Mouse (Mus musculus) intestine, embryonic 15.5 days (tissue): ENCODE results near the gene Foxl1. TPM values are rescaled to one million over a fixed set of nuclear protein-coding genes. Genes with fewer than 3 reads are reported as not detected.

ENCODE experiments used
- ATAC-seq: fragments of 200-750 bp; cut with Nextera tagmentation; 2 replicates; pipeline ENCODE4 v1.8.0; 2017; ENCODE audit warnings: moderate TSS enrichment, moderate library complexity
- H3K27ac ChIP-seq: fragments of 300-500 bp; sonication (generic); 2 replicates; pipeline ENCODE4 v1.5.1; 2015; ENCODE audit warnings: mild to moderate bottlenecking, inconsistent platforms
- H3K27me3 ChIP-seq: fragments of 300-500 bp; sonication (generic); replicated peaks from 2 replicates; pipeline ENCODE4 v1.6.1; 2015; ENCODE audit warnings: inconsistent platforms
- H3K36me3 ChIP-seq: fragments of 300-500 bp; sonication (generic); 2 replicates; pipeline ENCODE4 v1.6.1; 2015; ENCODE audit warnings: inconsistent platforms
- H3K4me1 ChIP-seq: fragments of 300-500 bp; sonication (generic); replicated peaks from 2 replicates; pipeline ENCODE4 v1.6.1; 2015; ENCODE audit warnings: inconsistent platforms
- H3K4me2 ChIP-seq: fragments of 300-500 bp; sonication (generic); replicated peaks from 2 replicates; pipeline ENCODE4 v1.6.1; 2015; ENCODE audit warnings: mild to moderate bottlenecking, inconsistent platforms
- H3K4me3 ChIP-seq: fragments of 300-500 bp; sonication (generic); replicated peaks from 2 replicates; pipeline ENCODE4 v1.5.1; 2015; ENCODE audit warnings: inconsistent platforms
- H3K9ac ChIP-seq: fragments of 300-500 bp; sonication (generic); 2 replicates; pipeline ENCODE4 v1.6.1; 2015; ENCODE audit warnings: inconsistent platforms
- H3K9me3 ChIP-seq: fragments of 300-500 bp; sonication (generic); 2 replicates; pipeline ENCODE4 v1.6.1; 2016; ENCODE audit warnings: inconsistent platforms
- WGBS: fragments of 180-500 bp; shearing (Covaris S2); methylation state at CpG from one replicate; pipeline ENCODE4 v1.1.7; 2015; 5-methylcytosine and 5-hydroxymethylcytosine counted together
- polyA plus RNA-seq: library from polyadenylated mRNA; unstranded; fragments of >200 nt; fragmentation: Nextera tagmentation; extraction: Ambion mirVana; gene quantifications from 2 replicates; pipeline ENCODE4 v1.2.1, GENCODE M21; 2015

Foxl1 gene
- polyA plus RNA-seq, 1 experiment from 2014 or later, result 9.3 TPM

DNA sequence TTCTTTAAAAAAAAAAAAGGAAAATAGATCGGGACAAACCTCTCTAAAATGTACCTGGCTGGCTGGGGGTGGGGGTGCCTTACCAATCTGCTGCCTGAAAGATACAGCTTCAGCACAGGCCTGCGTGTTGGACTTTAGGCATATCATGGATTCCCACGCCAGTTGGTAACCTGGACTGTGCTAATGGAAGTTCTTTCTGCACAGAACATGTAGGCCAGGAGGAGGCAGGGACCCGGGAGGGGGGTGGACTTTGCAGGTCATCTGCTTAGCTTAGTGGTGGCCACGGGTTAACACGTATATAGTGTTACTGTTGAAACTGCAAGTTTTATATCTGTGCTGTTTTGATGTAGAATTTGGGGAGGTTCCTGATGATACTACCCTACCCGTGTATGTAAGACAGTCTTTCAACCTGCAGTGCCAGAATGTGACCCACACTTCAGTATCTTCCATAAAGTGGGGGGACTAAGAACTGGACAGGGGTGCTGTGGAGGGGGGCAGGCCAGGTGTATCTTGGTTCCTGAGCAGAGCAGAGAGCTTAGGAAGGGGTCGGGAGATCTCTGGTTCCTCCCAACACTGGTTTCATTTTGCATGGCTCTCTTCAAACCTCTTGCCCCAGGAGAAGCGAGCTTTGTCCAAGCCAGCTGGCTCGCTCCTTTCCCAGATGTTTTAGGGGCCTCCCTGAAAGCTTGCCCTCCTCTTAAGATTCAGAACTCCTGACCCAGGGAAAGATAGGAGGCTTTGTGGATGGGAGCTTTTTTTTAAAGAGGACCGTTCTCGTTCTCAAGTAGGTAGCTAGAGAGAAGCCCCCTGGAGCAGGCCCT lies 7.9 kb upstream of the Foxl1 start:
- Histone ChIP-seq H3K36me3 (no peaks in the 10 kb centered on the region), H3K9me3 (no peaks in the 10 kb centered on the region; the same call in 1 of the 2 replicates), H3K4me3 (no peak overlapping the region), H3K4me1 (peaks cover 19% of the 10 kb centered on the region), H3K27ac (no peak overlapping the region), H3K9ac (no peak overlapping the region), H3K27me3 (peaks cover 93% of the 10 kb centered on the region), H3K4me2 (no peak overlapping the region)
- ATAC-seq, result no peak
- 25% methylated on average over 12 of the region's 12 CpGs for WGBS

DNA sequence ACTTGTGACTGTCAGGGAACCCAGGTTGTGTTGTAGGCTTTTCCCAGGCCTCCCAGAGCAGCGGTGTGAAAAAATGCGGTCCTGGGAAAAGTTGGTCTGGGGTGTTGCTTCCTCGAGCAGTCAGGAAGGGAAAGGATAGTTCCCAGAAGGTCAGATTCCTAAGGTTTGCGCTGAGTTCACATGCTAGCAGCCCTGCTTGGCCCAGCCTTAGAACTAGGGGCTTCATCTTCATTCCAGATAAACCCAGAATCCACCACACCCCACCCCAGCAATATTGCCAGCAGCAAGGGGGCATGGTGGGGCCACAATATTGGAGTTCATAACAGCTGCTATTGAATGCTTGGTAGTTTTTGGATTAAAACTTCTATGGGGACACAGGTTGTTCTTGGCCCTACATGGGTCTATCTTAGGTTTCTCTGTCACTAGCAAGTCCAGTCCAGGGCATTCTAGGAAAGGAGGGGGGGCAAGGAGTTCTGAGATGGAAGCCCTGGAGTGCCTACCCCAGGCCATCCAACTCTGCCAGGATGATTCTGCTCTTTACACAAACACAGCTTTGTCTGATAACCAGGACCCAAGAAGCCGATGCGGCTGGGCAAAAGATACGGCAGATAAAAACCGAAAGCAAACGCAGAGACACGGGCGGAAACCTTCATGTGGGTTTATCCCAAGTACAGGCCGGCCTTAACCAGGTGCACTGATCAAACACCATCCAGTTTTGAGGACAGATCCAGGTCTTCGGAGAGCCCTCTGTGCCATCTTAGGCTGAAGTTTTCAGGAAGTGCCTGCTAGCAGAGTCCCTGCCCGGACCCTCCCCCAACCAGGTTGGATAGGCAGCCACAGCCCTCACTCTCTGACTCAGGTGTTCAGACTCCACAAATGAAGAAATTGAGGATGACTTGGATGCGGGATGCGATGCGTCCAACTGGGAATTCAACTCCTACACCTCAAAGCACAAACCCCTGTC lies 7.0 kb upstream of the Foxl1 start:
- H3K27me3 ChIP-seq, result peaks cover 95% of the 10 kb centered on the region
- no peak overlapping the region for H3K4me2 ChIP-seq
- H3K4me1 ChIP-seq, result peaks cover 27% of the 10 kb centered on the region
- H3K27ac ChIP-seq, result no peak overlapping the region
- WGBS, result 28% methylated on average over 17 of the region's 17 CpGs
- no peak for ATAC-seq
- H3K4me3 ChIP-seq, result no peak overlapping the region
- H3K9ac ChIP-seq, result no peak overlapping the region
- H3K36me3 ChIP-seq, result no peaks in the 10 kb centered on the region
- H3K9me3 ChIP-seq, result no peaks in the 10 kb centered on the region; the same call in 1 of the 2 replicates

DNA sequence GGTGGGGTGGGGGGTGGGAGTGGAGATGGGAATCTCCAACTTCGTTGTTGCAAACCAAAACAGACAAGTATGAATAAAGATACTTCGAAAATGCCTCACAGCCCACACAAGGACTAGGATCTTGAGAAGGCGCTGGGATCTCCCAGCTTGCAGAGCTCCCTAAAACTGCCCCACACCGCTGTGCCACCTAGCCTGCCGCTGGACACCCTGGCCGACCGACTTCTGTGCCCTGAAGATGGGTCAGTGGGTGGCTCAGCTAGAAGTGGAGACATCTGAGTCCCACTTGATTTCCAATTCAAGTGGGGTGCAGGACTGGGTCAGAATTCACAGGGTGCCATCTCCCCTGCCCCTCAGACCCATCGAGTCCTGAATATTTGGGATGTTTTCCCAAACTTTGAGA lies 6.0 kb upstream of the Foxl1 start:
- H3K27me3 ChIP-seq, result peaks cover 96% of the 10 kb centered on the region
- no peak overlapping the region for H3K9ac ChIP-seq
- WGBS, result 16% methylated on average over 8 of the region's 8 CpGs

GRCm38 (mm10) chr8:121122368-121122767 lies 5.4 kb upstream of the Foxl1 start:
- Histone ChIP-seq H3K4me2 (no peak overlapping the region), H3K27me3 (peaks cover 95% of the 10 kb centered on the region), H3K36me3 (no peaks in the 10 kb centered on the region), H3K9ac (no peak overlapping the region), H3K9me3 (no peaks in the 10 kb centered on the region; the same call in 1 of the 2 replicates), H3K27ac (no peak overlapping the region), H3K4me1 (peaks cover 15% of the 10 kb centered on the region), H3K4me3 (no peak overlapping the region)
- WGBS, result 18% methylated on average over 7 of the region's 7 CpGs
- ATAC-seq, result no peak

More for the DNA sequence above, 6.0 kb upstream of the Foxl1 start:
- Histone ChIP-seq H3K9me3 (no peaks in the 10 kb centered on the region; the same call in 1 of the 2 replicates), H3K4me2 (no peak overlapping the region), H3K27ac (no peak overlapping the region), H3K36me3 (no peaks in the 10 kb centered on the region), H3K4me1 (peaks cover 22% of the 10 kb centered on the region), H3K4me3 (no peak overlapping the region)
- no peak for ATAC-seq

GRCm38 (mm10) chr8:121123113-121123512 lies 4.6 kb upstream of the Foxl1 start:
- H3K4me2 ChIP-seq, result no peak overlapping the region
- peaks cover 95% of the 10 kb centered on the region for H3K27me3 ChIP-seq

DNA sequence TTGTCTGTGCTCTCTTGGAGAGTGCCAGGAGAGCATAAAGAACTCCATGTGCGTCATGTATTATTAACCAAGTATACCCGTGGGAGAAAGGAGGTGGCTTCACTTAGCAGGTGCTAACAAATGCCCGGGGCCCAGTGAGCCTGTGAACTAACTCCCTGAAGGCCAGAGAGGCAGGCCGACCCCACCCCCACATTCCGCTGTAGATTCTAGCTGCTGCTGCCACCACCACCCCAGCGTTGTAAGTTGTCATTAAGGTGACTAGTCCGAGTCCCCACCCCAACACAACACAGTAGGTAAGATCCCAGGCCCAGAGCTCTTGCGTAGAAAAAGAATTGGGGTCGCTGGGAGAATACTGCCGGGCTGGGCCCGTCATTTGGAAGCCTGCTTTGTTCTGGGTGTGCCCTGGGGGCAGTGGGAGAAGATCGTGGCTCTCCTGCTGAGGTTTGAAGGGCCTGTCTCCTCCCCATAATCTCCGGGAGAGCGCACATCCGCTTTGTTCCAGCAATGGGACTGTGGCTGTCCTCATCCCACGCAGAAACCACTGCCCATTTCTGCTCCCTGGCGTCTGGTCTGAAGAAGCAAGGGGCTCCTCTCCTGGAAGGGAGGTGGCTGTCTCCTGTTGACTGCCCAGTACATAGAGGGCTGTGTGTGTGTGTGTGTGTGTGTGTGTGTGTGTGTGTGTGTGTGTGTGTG lies 3.0 kb upstream of the Foxl1 start:
- no peaks in the 10 kb centered on the region for H3K9me3 ChIP-seq
- ATAC-seq, result no peak; the same call in 1 of the 2 replicates
- no peak overlapping the region for H3K27ac ChIP-seq
- peaks cover 27% of the 10 kb centered on the region for H3K4me1 ChIP-seq
- WGBS, result 8% methylated on average over 17 of the region's 17 CpGs
- no peaks in the 10 kb centered on the region for H3K36me3 ChIP-seq
- peak overlapping the region; percentile 93 for H3K4me2 ChIP-seq
- H3K4me3 ChIP-seq, result peak overlapping the region; percentile 41; the same call in 1 of the 2 replicates
- H3K27me3 ChIP-seq, result peaks cover 97% of the 10 kb centered on the region
- no peak overlapping the region for H3K9ac ChIP-seq

More at GRCm38 (mm10) chr8:121123113-121123512, 4.6 kb upstream of the Foxl1 start:
- 54% methylated on average over 2 of the region's 2 CpGs for WGBS
- Histone ChIP-seq H3K36me3 (no peaks in the 10 kb centered on the region), H3K27ac (no peak overlapping the region), H3K9me3 (no peaks in the 10 kb centered on the region; the same call in 1 of the 2 replicates), H3K4me3 (no peak overlapping the region), H3K9ac (no peak overlapping the region), H3K4me1 (peaks cover 19% of the 10 kb centered on the region)
- no peak for ATAC-seq

DNA sequence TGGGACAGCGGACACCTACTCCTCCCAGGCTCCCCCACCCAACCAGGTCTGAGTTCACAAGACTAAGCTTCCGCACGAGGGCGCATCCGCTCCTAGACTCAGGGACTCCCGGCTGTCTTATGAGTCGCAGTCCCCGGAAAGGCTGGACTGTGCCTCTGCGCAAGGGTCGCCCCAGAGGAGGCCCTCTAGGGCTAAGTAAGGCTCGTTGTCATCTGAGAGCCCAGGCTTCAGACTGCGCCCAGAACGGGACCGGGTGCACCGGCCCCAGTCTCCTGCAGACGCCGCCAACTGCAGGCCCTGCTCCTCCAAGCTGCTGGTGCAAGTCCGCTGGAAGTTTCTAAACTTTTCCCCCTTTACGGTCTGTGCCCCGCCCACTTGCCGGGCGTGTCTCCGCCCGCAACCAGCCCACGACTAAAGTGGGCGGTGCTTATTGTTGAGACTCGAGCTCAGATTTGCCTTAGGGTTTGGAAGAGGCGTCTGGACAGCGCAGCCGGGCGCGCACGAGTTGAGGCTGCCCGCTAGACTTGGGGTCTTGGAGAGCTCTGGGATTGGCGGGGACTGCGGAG lies 2.3 kb upstream of the Foxl1 start:
- H3K27me3 ChIP-seq, result peaks cover 97% of the 10 kb centered on the region
- H3K27ac ChIP-seq, result 0 out of 2 replicates have a peak overlapping the region, but pooled peaks have one; percentile 27
- under 1% methylated on average over 36 of the region's 36 CpGs for WGBS
- H3K36me3 ChIP-seq, result no peaks in the 10 kb centered on the region
- H3K4me3 ChIP-seq, result peak overlapping the region; percentile 41
- peak overlapping the region; percentile 93 for H3K4me2 ChIP-seq
- no peaks in the 10 kb centered on the region for H3K9me3 ChIP-seq
- peak; percentile 80 for ATAC-seq
- H3K4me1 ChIP-seq, result peaks cover 27% of the 10 kb centered on the region
- peak overlapping the region; percentile 40; the same call in 1 of the 2 replicates for H3K9ac ChIP-seq

GRCm38 (mm10) chr8:121126191-121126590 lies 1.5 kb upstream of the Foxl1 start:
- WGBS, result 9% methylated on average over 6 of the region's 6 CpGs
- Histone ChIP-seq H3K4me2 (peak overlapping the region; percentile 93), H3K27me3 (peaks cover 94% of the 10 kb centered on the region), H3K36me3 (no peaks in the 10 kb centered on the region), H3K27ac (0 out of 2 replicates have a peak overlapping the region, but pooled peaks have one; percentile 27), H3K9ac (peak overlapping the region; percentile 20; the same call in 1 of the 2 replicates), H3K4me1 (peaks cover 27% of the 10 kb centered on the region), H3K9me3 (no peaks in the 10 kb centered on the region), H3K4me3 (peak overlapping the region; percentile 41; the same call in 1 of the 2 replicates)
- no peak for ATAC-seq

- Histone ChIP-seq H3K27ac (peak overlapping the region; percentile 4; the same call in 1 of the 2 replicates), H3K27me3 (peaks cover 89% of the 10 kb centered on the region), H3K9ac (no peak overlapping the region; the same call in 1 of the 2 replicates), H3K4me1 (peaks cover 27% of the 10 kb centered on the region), H3K9me3 (no peaks in the 10 kb centered on the region), H3K4me3 (0 out of 2 replicates have a peak overlapping the region, but pooled peaks have one; percentile 41), H3K4me2 (peak overlapping the region; percentile 93; the same call in 1 of the 2 replicates), H3K36me3 (no peaks in the 10 kb centered on the region)
- 6% methylated on average over 6 of the region's 6 CpGs for WGBS
- peak; percentile 30; the same call in 1 of the 2 replicates for ATAC-seq
Measured at GRCm38 (mm10) chr8:121126694-121127093, 1.0 kb upstream of the Foxl1 start.

DNA sequence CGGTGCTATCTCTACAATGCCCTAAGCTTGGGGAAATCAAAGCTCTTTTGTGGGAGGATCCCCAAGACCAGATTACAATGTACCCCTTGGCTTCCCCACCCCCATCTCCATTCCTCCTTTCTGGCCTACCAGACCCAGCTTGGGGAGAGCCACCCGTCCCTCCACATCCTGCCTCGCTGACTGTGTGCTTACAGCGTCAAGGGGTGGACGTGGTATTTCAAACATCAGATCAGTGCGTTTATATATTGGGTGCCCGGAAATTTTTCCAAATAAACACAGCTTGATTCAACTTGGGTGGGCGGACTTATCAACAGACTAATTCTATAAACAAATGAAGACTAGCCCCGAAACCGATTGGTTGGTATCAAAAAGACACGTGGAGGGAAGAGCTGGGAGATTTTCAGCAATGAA lies 444 bp upstream of the Foxl1 start:
- no peak overlapping the region for H3K9ac ChIP-seq
- H3K36me3 ChIP-seq, result no peaks in the 10 kb centered on the region
- no peak overlapping the region; the same call in 1 of the 2 replicates for H3K4me3 ChIP-seq
- peak overlapping the region; percentile 4; the same call in 1 of the 2 replicates for H3K27ac ChIP-seq
- H3K9me3 ChIP-seq, result no peaks in the 10 kb centered on the region
- peaks cover 27% of the 10 kb centered on the region for H3K4me1 ChIP-seq
- WGBS, result 7% methylated on average over 11 of the region's 11 CpGs
- H3K4me2 ChIP-seq, result no peak overlapping the region
- peaks cover 86% of the 10 kb centered on the region for H3K27me3 ChIP-seq
- ATAC-seq, result peak; percentile 29
